Mouse (Mus musculus): ENCODE results near the gene Hat1. TPM values are rescaled to one million over a fixed set of nuclear protein-coding genes. Genes with fewer than 3 reads are reported as not detected.
A peak's percentile ranks its signal among the peaks of the same experiment; 100 is the strongest.

The Hat1 gene
- polyA plus RNA-seq, 1 experiment from 2014 or later = 176 TPM

DNA sequence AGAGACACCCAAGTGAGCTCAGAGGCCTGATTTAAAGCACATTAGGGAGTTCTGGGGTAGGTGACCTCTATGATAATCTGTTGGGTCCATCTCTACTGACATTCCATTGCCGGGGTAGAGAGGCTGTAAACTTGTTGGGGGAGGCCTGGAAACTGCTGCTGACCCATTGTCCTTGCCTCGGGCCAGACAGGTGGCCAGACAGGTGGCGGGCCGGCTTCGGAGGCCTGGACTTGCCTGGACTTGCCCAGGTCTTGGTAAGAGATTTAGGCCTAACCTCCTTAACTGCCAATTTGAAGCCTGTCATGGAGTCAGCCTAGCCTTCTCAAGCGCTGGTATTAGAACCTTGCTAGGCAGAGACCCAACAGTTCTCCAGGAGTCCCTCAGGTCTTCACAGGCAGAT lies 992 bp upstream of the Hat1 start:
- WGBS = 95% methylated on average over 6 of the region's 6 CpGs
- no peak for ATAC-seq (ENCODE audit: low FRiP score)
- H3K4me3 ChIP-seq (replicated peaks) = no peak overlapping the region
- no peak overlapping the region for H3K9ac ChIP-seq
- no peaks in the 10 kb centered on the region for H3K27me3 ChIP-seq
- H3K4me2 ChIP-seq = no peak overlapping the region
- peaks cover 14% of the 10 kb centered on the region for H3K4me1 ChIP-seq
- H3K36me3 ChIP-seq (replicated peaks) = peaks cover 17% of the 10 kb centered on the region
- H3K9me3 ChIP-seq = no peaks in the 10 kb centered on the region
- H3K27ac ChIP-seq = no peak overlapping the region

- Histone ChIP-seq H3K4me3 (replicated peaks) (peak overlapping the region; percentile 94), H3K4me2 (peak overlapping the region; percentile 79), H3K9ac (peak overlapping the region; percentile 80), H3K9me3 (no peaks in the 10 kb centered on the region), H3K27ac (no peak overlapping the region; the same call in 1 of the 2 replicates), H3K4me1 (peaks cover 14% of the 10 kb centered on the region), H3K27me3 (no peaks in the 10 kb centered on the region), H3K36me3 (replicated peaks) (peaks cover 32% of the 10 kb centered on the region)
- WGBS = 72% methylated on average over 9 of the region's 9 CpGs
- ATAC-seq (ENCODE audit: low FRiP score) = no peak
These were observed 1.1 kb downstream of the Hat1 start for GRCm38 (mm10) chr2:71389864-71390263.

DNA sequence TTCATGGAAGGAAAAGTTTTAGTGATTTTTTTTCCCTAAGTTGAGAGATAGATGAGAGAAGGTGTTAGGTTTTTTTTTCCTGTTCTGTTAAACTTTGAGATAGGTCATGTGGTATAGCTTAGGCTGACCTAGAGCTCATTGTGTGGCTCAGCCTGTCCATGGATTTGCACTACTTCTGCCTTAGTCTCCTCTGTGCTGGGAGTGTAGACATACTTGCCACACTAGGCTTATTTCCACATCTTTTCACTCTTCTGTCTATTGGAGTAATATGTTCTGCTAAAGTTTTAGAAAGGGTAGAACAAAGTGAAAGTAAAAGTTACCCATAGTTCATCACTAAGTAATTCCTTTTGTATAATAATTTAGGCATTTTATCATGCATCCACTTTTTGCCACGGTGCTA lies 16.9 kb downstream of the Hat1 start:
- no peak overlapping the region for H3K4me3 ChIP-seq (replicated peaks)
- no peak overlapping the region for H3K9ac ChIP-seq
- ATAC-seq (ENCODE audit: low FRiP score) = no peak
- H3K9me3 ChIP-seq = no peaks in the 10 kb centered on the region
- no peak overlapping the region for H3K4me2 ChIP-seq
- WGBS = 95% methylated on average over 1 of the region's 1 CpGs
- no peaks in the 10 kb centered on the region for H3K4me1 ChIP-seq
- H3K27ac ChIP-seq = no peak overlapping the region
- H3K36me3 ChIP-seq (replicated peaks) = peaks cover 45% of the 10 kb centered on the region
- H3K27me3 ChIP-seq = no peaks in the 10 kb centered on the region

GRCm38 (mm10) chr2:71418760-71419280 lies 30.1 kb downstream of the Hat1 start:
- WGBS = 10% methylated on average over 3 of the region's 3 CpGs
- Histone ChIP-seq H3K4me2 (no peak overlapping the region), H3K27ac (no peak overlapping the region), H3K4me1 (peaks cover 3% of the 10 kb centered on the region; the same call in 1 of the 2 replicates), H3K36me3 (replicated peaks) (peaks cover 16% of the 10 kb centered on the region), H3K4me3 (replicated peaks) (no peak overlapping the region), H3K9ac (no peak overlapping the region), H3K27me3 (peaks cover 12% of the 10 kb centered on the region; the same call in 1 of the 2 replicates), H3K9me3 (no peaks in the 10 kb centered on the region)
- ATAC-seq (ENCODE audit: low FRiP score) = peak; percentile 53

DNA sequence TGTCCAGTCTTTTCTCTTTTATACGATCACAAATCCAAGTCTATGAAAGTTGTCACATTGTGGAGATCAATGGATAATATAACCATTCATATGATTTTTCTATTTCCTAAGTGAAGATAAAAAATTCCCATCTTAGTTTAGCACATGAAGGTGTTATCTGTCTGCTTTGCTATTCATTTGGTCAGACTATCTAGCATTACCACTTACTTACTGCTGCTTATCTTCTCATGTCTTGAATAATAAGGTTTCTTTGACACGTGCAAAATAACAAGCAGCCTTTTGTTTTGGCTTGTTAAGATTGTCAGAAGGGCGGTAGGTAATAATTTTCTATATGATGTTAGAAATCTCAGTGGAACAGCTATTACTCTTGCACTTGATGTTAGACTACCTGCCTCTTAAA lies 30.6 kb downstream of the Hat1 start:
- Histone ChIP-seq H3K27ac (peak overlapping the region; percentile 21; the same call in 1 of the 2 replicates), H3K9me3 (no peaks in the 10 kb centered on the region), H3K36me3 (replicated peaks) (peaks cover 17% of the 10 kb centered on the region), H3K4me3 (replicated peaks) (no peak overlapping the region), H3K27me3 (peaks cover 12% of the 10 kb centered on the region; the same call in 1 of the 2 replicates), H3K4me2 (no peak overlapping the region), H3K4me1 (peaks cover 3% of the 10 kb centered on the region; the same call in 1 of the 2 replicates), H3K9ac (no peak overlapping the region)
- 25% methylated on average over 3 of the region's 3 CpGs for WGBS
- ATAC-seq (ENCODE audit: low FRiP score) = no peak

GRCm38 (mm10) chr2:71420895-71421425 lies 32.2 kb downstream of the Hat1 start:
- Histone ChIP-seq H3K9me3 (no peaks in the 10 kb centered on the region), H3K9ac (no peak overlapping the region), H3K27me3 (peaks cover 7% of the 10 kb centered on the region; the same call in 1 of the 2 replicates), H3K27ac (peak overlapping the region; percentile 21; the same call in 1 of the 2 replicates), H3K4me3 (replicated peaks) (no peak overlapping the region), H3K4me2 (no peak overlapping the region), H3K36me3 (replicated peaks) (peaks cover 22% of the 10 kb centered on the region), H3K4me1 (peaks cover 3% of the 10 kb centered on the region; the same call in 1 of the 2 replicates)
- ATAC-seq (ENCODE audit: low FRiP score) = peak; percentile 91
- 18% methylated on average over 9 of the region's 9 CpGs for WGBS

DNA sequence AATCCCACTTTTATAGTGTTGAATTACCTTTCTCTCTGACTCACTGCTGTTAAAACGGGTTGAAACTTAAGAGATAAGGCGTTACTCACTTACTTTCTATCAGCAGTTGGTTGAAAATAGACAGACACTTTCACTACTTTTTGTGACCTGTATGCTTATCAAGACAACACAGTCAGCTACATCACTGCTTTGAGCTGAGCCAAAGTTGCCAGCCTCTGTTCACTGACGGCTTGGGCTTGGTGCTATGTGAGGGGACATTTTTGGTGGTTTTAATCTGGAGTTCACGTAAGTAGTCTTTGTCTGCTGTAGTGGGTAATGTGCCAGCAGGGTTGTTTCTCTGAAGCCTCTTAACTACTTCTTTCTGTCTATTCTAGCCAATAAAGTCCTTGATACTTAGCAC lies 35.8 kb downstream of the Hat1 start:
- no peaks in the 10 kb centered on the region for H3K9me3 ChIP-seq
- H3K36me3 ChIP-seq (replicated peaks) = peaks cover 31% of the 10 kb centered on the region
- H3K4me1 ChIP-seq = no peaks in the 10 kb centered on the region; the same call in 1 of the 2 replicates
- H3K27me3 ChIP-seq = peaks cover 7% of the 10 kb centered on the region; the same call in 1 of the 2 replicates
- ATAC-seq (ENCODE audit: low FRiP score) = no peak
- WGBS = 62% methylated on average over 4 of the region's 4 CpGs
- no peak overlapping the region for H3K9ac ChIP-seq
- peak overlapping the region; percentile 62 for H3K27ac ChIP-seq
- no peak overlapping the region for H3K4me3 ChIP-seq (replicated peaks)
- H3K4me2 ChIP-seq = no peak overlapping the region

DNA sequence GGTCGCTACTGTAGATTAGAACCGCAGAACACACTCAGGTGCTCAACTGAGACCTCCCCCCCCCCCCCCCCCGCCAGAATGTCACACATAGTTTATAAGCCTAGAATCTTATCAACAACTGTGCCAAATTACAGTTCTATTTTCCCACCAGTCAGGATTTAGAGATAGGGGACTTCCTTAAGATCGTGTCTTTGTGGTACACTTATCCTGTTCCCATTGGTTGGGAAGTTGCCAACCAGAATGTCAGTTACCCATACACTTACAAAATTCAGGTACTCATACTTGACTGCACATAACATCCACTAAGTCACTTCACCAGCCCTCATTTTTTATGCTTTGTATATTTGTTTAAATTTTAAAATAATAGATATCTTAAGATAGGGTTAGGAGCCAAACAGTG lies 46.7 kb downstream of the Hat1 start:
- no peak overlapping the region for H3K9ac ChIP-seq
- H3K27me3 ChIP-seq = no peaks in the 10 kb centered on the region
- H3K9me3 ChIP-seq = no peaks in the 10 kb centered on the region
- no peaks in the 10 kb centered on the region for H3K4me1 ChIP-seq
- WGBS = 95% methylated on average over 3 of the region's 4 CpGs
- H3K27ac ChIP-seq = no peak overlapping the region
- no peak overlapping the region for H3K4me3 ChIP-seq (replicated peaks)
- no peak for ATAC-seq (ENCODE audit: low FRiP score)
- peaks cover 46% of the 10 kb centered on the region for H3K36me3 ChIP-seq (replicated peaks)
- no peak overlapping the region for H3K4me2 ChIP-seq

DNA sequence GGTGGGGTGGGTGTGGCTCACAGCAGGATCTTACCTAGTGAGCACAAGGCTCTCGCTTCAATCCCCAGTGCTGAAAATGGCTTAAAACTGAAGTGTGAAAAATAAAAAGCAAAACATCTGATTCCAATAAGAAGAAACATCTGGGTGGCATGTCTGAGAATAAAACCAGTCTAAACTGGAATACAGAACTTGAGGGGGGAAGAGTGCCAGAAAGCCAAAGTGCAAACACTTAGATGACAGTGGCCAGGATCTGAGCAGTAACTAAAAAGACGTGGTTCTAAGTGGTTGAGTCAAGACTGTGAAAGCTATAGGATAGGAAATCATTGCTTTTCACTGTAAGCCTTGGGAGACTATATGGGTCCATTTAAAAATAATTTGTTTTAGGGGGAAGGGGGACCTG lies 54.6 kb downstream of the Hat1 start:
- Histone ChIP-seq H3K27me3 (0 out of 2 replicates have a peak, but pooled peaks cover 3% of the 10 kb centered on the region), H3K27ac (no peak overlapping the region), H3K9ac (no peak overlapping the region), H3K9me3 (no peaks in the 10 kb centered on the region), H3K4me2 (no peak overlapping the region), H3K4me1 (peaks cover 10% of the 10 kb centered on the region), H3K36me3 (replicated peaks) (peaks cover 29% of the 10 kb centered on the region), H3K4me3 (replicated peaks) (no peak overlapping the region)
- no peak for ATAC-seq (ENCODE audit: low FRiP score)
- WGBS = 45% methylated on average over 2 of the region's 2 CpGs

GRCm38 (mm10) chr2:71445536-71446196 lies 56.9 kb downstream of the Hat1 start:
- H3K27ac ChIP-seq = peak overlapping the region; percentile 80
- H3K36me3 ChIP-seq (replicated peaks) = peaks cover 14% of the 10 kb centered on the region
- peak; percentile 86 for ATAC-seq (ENCODE audit: low FRiP score)
- H3K9me3 ChIP-seq = no peaks in the 10 kb centered on the region
- H3K4me2 ChIP-seq = peak overlapping the region; percentile 28
- 0 out of 2 replicates have a peak, but pooled peaks cover 6% of the 10 kb centered on the region for H3K27me3 ChIP-seq
- H3K4me3 ChIP-seq (replicated peaks) = no peak overlapping the region
- H3K9ac ChIP-seq = 0 out of 2 replicates have a peak overlapping the region, but pooled peaks have one; percentile 27
- peaks cover 10% of the 10 kb centered on the region for H3K4me1 ChIP-seq
- 25% methylated on average over 17 of the region's 17 CpGs for WGBS

GRCm38 (mm10) chr2:71449604-71450003 lies 60.8 kb downstream of the Hat1 start:
- no peak overlapping the region for H3K4me3 ChIP-seq (replicated peaks)
- WGBS = 10% methylated on average over 2 of the region's 2 CpGs
- peaks cover 20% of the 10 kb centered on the region for H3K4me1 ChIP-seq
- H3K27ac ChIP-seq = no peak overlapping the region
- H3K9ac ChIP-seq = no peak overlapping the region
- H3K27me3 ChIP-seq = peaks cover 17% of the 10 kb centered on the region; the same call in 1 of the 2 replicates
- no peaks in the 10 kb centered on the region for H3K9me3 ChIP-seq
- ATAC-seq (ENCODE audit: low FRiP score) = no peak
- H3K36me3 ChIP-seq (replicated peaks) = no peaks in the 10 kb centered on the region
- no peak overlapping the region for H3K4me2 ChIP-seq

- Histone ChIP-seq H3K9ac (no peak overlapping the region), H3K4me2 (no peak overlapping the region), H3K27me3 (peaks cover 17% of the 10 kb centered on the region; the same call in 1 of the 2 replicates), H3K4me3 (replicated peaks) (no peak overlapping the region), H3K27ac (no peak overlapping the region), H3K4me1 (peaks cover 11% of the 10 kb centered on the region), H3K36me3 (replicated peaks) (no peaks in the 10 kb centered on the region), H3K9me3 (no peaks in the 10 kb centered on the region)
- ATAC-seq (ENCODE audit: low FRiP score) = no peak
- 64% methylated on average over 5 of the region's 5 CpGs for WGBS
These were observed 63.0 kb downstream of the Hat1 start for GRCm38 (mm10) chr2:71451761-71452160.
